8 mouse cellular contexts compared by ENCODE assay signal in the genomic region with DNA sequence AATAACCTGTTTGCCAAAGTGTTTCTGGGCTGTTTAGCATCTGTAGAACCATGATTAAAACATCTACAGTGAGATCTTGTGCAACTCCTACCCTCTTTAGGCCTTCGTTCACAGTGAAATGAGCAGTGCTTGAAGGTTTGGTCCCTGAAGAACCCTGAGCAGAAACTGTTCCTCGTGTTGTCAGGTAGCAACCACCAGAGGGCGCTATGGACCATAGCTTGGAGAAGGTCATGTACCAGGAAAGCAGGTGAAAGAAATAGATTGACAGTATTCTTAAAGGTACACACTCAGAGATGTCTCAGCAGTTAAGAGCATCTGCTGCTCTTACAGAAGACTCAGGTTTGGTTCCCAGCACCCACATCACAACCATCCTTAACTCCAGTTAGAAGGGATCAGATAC. TPM values are rescaled to one million over a fixed set of nuclear protein-coding genes. Genes with fewer than 3 reads are reported as not detected.
DNase-seq lines count a peak whose midpoint lies in the region; ATAC-seq and TF ChIP-seq lines count a peak whose summit lies in the region.

No protein-coding gene starts in this region.

- peaks cover 4% of the 10 kb centered on the region; the same call in 1 of the 2 replicates for H3K36me3 ChIP-seq in forebrain, postnatal 0 days (ENCODE audit: insufficient read depth)
- H3K36me3 ChIP-seq in forebrain, embryonic 15.5 days: no peaks in the 10 kb centered on the region
- H3K36me3 ChIP-seq in liver, embryonic 13.5 days: peaks cover 20% of the 10 kb centered on the region
- H3K36me3 ChIP-seq in midbrain, embryonic 15.5 days (replicated peaks): no peaks in the 10 kb centered on the region

- H3K27me3 ChIP-seq in forebrain, postnatal 0 days (ENCODE audit: insufficient read depth, low read length): no peaks in the 10 kb centered on the region
- no peaks in the 10 kb centered on the region for H3K27me3 ChIP-seq in forebrain, embryonic 15.5 days
- H3K27me3 ChIP-seq in liver, embryonic 13.5 days: no peaks in the 10 kb centered on the region
- no peaks in the 10 kb centered on the region; the same call in 1 of the 2 replicates for H3K27me3 ChIP-seq in midbrain, embryonic 15.5 days (replicated peaks)

- no peak overlapping the region for H3K4me2 ChIP-seq in forebrain, postnatal 0 days (ENCODE audit: low read depth)
- no peak overlapping the region for H3K4me2 ChIP-seq in forebrain, embryonic 15.5 days (replicated peaks)
- no peak overlapping the region for H3K4me2 ChIP-seq in liver, embryonic 13.5 days
- no peak overlapping the region for H3K4me2 ChIP-seq in midbrain, embryonic 15.5 days

- WGBS in forebrain, postnatal 0 days: 41% methylated on average over 3 of the region's 3 CpGs
- WGBS in forebrain, embryonic 15.5 days: 47% methylated on average over 3 of the region's 3 CpGs
- WGBS in liver, embryonic 13.5 days (ENCODE audit: insufficient replicate concordance): 13% methylated on average over 3 of the region's 3 CpGs
- 43% methylated on average over 3 of the region's 3 CpGs for WGBS in midbrain, embryonic 15.5 days

- H3K4me1 ChIP-seq in forebrain, postnatal 0 days (ENCODE audit: insufficient read depth): peaks cover 8% of the 10 kb centered on the region; the same call in 1 of the 2 replicates
- peaks cover 15% of the 10 kb centered on the region for H3K4me1 ChIP-seq in forebrain, embryonic 15.5 days
- peaks cover 6% of the 10 kb centered on the region; the same call in 1 of the 2 replicates for H3K4me1 ChIP-seq in liver, embryonic 13.5 days (replicated peaks)
- H3K4me1 ChIP-seq in midbrain, embryonic 15.5 days: peaks cover 20% of the 10 kb centered on the region

- no peak overlapping the region for H3K4me3 ChIP-seq in forebrain, postnatal 0 days (ENCODE audit: low read depth, low read length)
- no peak overlapping the region for H3K4me3 ChIP-seq in forebrain, embryonic 15.5 days
- H3K4me3 ChIP-seq in liver, embryonic 13.5 days (replicated peaks): no peak overlapping the region
- no peak overlapping the region for H3K4me3 ChIP-seq in midbrain, embryonic 15.5 days

- no peak overlapping the region for H3K27ac ChIP-seq in forebrain, postnatal 0 days (ENCODE audit: low read depth, low read length)
- H3K27ac ChIP-seq in forebrain, embryonic 15.5 days (replicated peaks): no peak overlapping the region
- no peak overlapping the region for H3K27ac ChIP-seq in liver, embryonic 13.5 days
- no peak overlapping the region for H3K27ac ChIP-seq in midbrain, embryonic 15.5 days

- ATAC-seq in forebrain, postnatal 0 days: no peak
- ATAC-seq in forebrain, embryonic 15.5 days (replicated peaks): no peak
- ATAC-seq in liver, embryonic 13.5 days (ENCODE audit: low read depth): no peak
- ATAC-seq in midbrain, embryonic 15.5 days (replicated peaks): no peak

- no peaks in the 10 kb centered on the region for H3K9me3 ChIP-seq in forebrain, postnatal 0 days (ENCODE audit: low read length)
- no peaks in the 10 kb centered on the region for H3K9me3 ChIP-seq in forebrain, embryonic 15.5 days
- H3K9me3 ChIP-seq in liver, embryonic 13.5 days (replicated peaks): no peaks in the 10 kb centered on the region
- H3K9me3 ChIP-seq in midbrain, embryonic 15.5 days: no peaks in the 10 kb centered on the region

- peak; percentile 53 for TF ChIP-seq CTCF in forebrain, postnatal 0 days (IDR thresholded peaks at IDR 0.05; ENCODE audit: low read depth)

- no peak for DNase-seq in forebrain, postnatal 0 days
- DNase-seq in urinary bladder, postnatal 25 days (ENCODE audit: low spot score): peak; percentile 59
- DNase-seq in urinary bladder, adult 2 months (ENCODE audit: low spot score): no peak
- DNase-seq in embryo, embryonic 10.5 days (ENCODE audit: low spot score): peak; percentile 67
- peak; percentile 48 for DNase-seq in liver, embryonic 13.5 days
- DNase-seq in spleen, postnatal 4 days (ENCODE audit: low spot score in 2 of 2): peak; percentile 61 to 89

- H3K9ac ChIP-seq in forebrain, postnatal 0 days: no peak overlapping the region
- H3K9ac ChIP-seq in forebrain, embryonic 15.5 days (replicated peaks): no peak overlapping the region
- no peak overlapping the region for H3K9ac ChIP-seq in liver, embryonic 13.5 days
- no peak overlapping the region for H3K9ac ChIP-seq in midbrain, embryonic 15.5 days

RNA-seq across cellular contexts. Expression of gene Sap30l, which starts 13.5 kb away (rescaled TPM):
- 26.6 and 35.4 TPM in 2 replicates for total RNA-seq in forebrain, postnatal 0 days (2014; rRNA removed)
- 11.4 and 15.3 TPM in 2 replicates for polyA plus RNA-seq in forebrain, postnatal 0 days (2015; fragmentation: Nextera tagmentation; extraction: Ambion mirVana)
- polyA plus RNA-seq in forebrain, embryonic 15.5 days (2015; fragmentation: Nextera tagmentation; extraction: Ambion mirVana): 10.3 and 11.8 TPM in 2 replicates
- 23.5 and 27.8 TPM in 2 replicates for polyA plus RNA-seq in urinary bladder, adult 2 months (2012; rRNA removed)
- polyA plus RNA-seq in liver, embryonic 13.5 days (2015; fragmentation: Nextera tagmentation; extraction: Ambion mirVana): 3.3 and 3.5 TPM in 2 replicates
- 9.3 and 11.6 TPM in 2 replicates for polyA plus RNA-seq in midbrain, embryonic 15.5 days (2015; fragmentation: Nextera tagmentation; extraction: Ambion mirVana)

RNA-seq across cellular contexts. Expression of gene Hand1, which starts 44.7 kb away (rescaled TPM):
- total RNA-seq in forebrain, postnatal 0 days (2014; rRNA removed): not detected in 2 replicates
- polyA plus RNA-seq in forebrain, postnatal 0 days (2015; fragmentation: Nextera tagmentation; extraction: Ambion mirVana): not detected in 2 replicates
- polyA plus RNA-seq in forebrain, embryonic 15.5 days (2015; fragmentation: Nextera tagmentation; extraction: Ambion mirVana): not detected in 2 replicates
- 0.69 and 1.1 TPM in 2 replicates for polyA plus RNA-seq in urinary bladder, adult 2 months (2012; rRNA removed)
- 0.48 and 0.58 TPM in 2 replicates for polyA plus RNA-seq in liver, embryonic 13.5 days (2015; fragmentation: Nextera tagmentation; extraction: Ambion mirVana)
- not detected in 2 replicates for polyA plus RNA-seq in midbrain, embryonic 15.5 days (2015; fragmentation: Nextera tagmentation; extraction: Ambion mirVana)

Comparison
In these comparisons a context has a peak if more than half of its experiments do, and no peak if none do; other contexts are left out.
1. DNase-seq: peak in urinary bladder, postnatal 25 days (single experiment), embryo, embryonic 10.5 days (single experiment), liver, embryonic 13.5 days (single experiment) and spleen, postnatal 4 days (2 of 2); none in forebrain, postnatal 0 days (single experiment) and urinary bladder, adult 2 months (single experiment).